Mouse (Mus musculus) spleen, adult 2 months (tissue): ENCODE measurements around the gene Clybl. TPM values are rescaled to one million over a fixed set of nuclear protein-coding genes. Genes with fewer than 3 reads are reported as not detected.

Experiments used
- DNase-seq, 2 experiments: peaks; one replicate each; pipeline versions ENCODE4 v3.0.0 to v3.0.0-alpha.2; 2012 to 2021; ENCODE audit warnings: low spot score in 2 of 2, low read depth in 1 of 2
- H3K27ac ChIP-seq: fragments of 200-500 bp; 2 replicates; pipeline ENCODE4 v1.5.1; 2012; ENCODE audit warnings: low read length, inconsistent platforms; ENCODE audit not compliant: insufficient read depth
- H3K27me3 ChIP-seq: fragments of 200-500 bp; 2 replicates; pipeline ENCODE4 v1.6.1; 2012; ENCODE audit warnings: mild to moderate bottlenecking, moderate library complexity, low read length, inconsistent platforms; ENCODE audit not compliant: control insufficient read depth, insufficient read depth
- H3K36me3 ChIP-seq: fragments of 200-500 bp; 2 replicates; pipeline ENCODE4 v1.6.1; 2012; ENCODE audit warnings: mild to moderate bottlenecking, low read length, inconsistent platforms; ENCODE audit not compliant: control insufficient read depth, insufficient read depth
- H3K4me1 ChIP-seq: fragments of 200-500 bp; 2 replicates; pipeline ENCODE4 v1.6.1; 2011; ENCODE audit warnings: inconsistent platforms; ENCODE audit not compliant: control insufficient read depth, insufficient read depth, insufficient read length
- H3K4me3 ChIP-seq: fragments of 200-500 bp; 2 replicates; pipeline ENCODE4 v1.5.1; 2011; ENCODE audit warnings: mild to moderate bottlenecking, inconsistent platforms; ENCODE audit not compliant: insufficient read depth, insufficient read length; ENCODE audit errors: extremely low read depth
- CTCF ChIP-seq: fragments of 200-500 bp; IDR thresholded peaks from 2 replicates; pipeline ENCODE4 v1.5.1; 2011; ENCODE audit warnings: mild to moderate bottlenecking, inconsistent platforms; ENCODE audit not compliant: insufficient read depth, insufficient read length, insufficient replicate concordance; ENCODE audit errors: extremely low read depth
- POLR2A ChIP-seq: fragments of 200-500 bp; IDR thresholded peaks from 2 replicates; pipeline ENCODE4 v1.6.1; 2011; ENCODE audit warnings: low read depth, low read length, inconsistent platforms
- WGBS: fragments of 180-500 bp; shearing (Covaris S2); methylation state at CpG from one replicate; pipeline ENCODE4 v1.1.7; 2018; 5-methylcytosine and 5-hydroxymethylcytosine counted together
- polyA plus RNA-seq: library from polyadenylated mRNA; depleted of rRNA; stranded (reverse); fragments of >200 nt; gene quantifications from 2 replicates; pipeline ENCODE4 v1.2.3, GENCODE M21; 2012

The Clybl gene
- polyA plus RNA-seq, 1 experiment = 2.1 TPM

- Histone ChIP-seq H3K4me3 (no peak overlapping the region), H3K27me3 (no peaks in the 10 kb centered on the region), H3K36me3 (no peaks in the 10 kb centered on the region), H3K27ac (no peak overlapping the region), H3K4me1 (no peaks in the 10 kb centered on the region)
- 74% methylated on average over 5 of the region's 5 CpGs for WGBS
- no peak for TF ChIP-seq CTCF
- no peak for DNase-seq
Observed at GRCm38 (mm10) chr14:122322136-122322535, 140.6 kb downstream of the Clybl start.

- H3K4me1 ChIP-seq = no peaks in the 10 kb centered on the region
- DNase-seq = no peak
- H3K27ac ChIP-seq = no peak overlapping the region
- H3K27me3 ChIP-seq = no peaks in the 10 kb centered on the region
- TF ChIP-seq POLR2A = no peak
- no peak for TF ChIP-seq CTCF
- WGBS = 82% methylated on average over 9 of the region's 9 CpGs
- no peak overlapping the region for H3K4me3 ChIP-seq
- no peaks in the 10 kb centered on the region for H3K36me3 ChIP-seq
Observed at GRCm38 (mm10) chr14:122323838-122324458, 142.4 kb downstream of the Clybl start.

- no peak overlapping the region for H3K27ac ChIP-seq
- no peaks in the 10 kb centered on the region for H3K36me3 ChIP-seq
- no peaks in the 10 kb centered on the region for H3K4me1 ChIP-seq
- TF ChIP-seq POLR2A (no peak), CTCF (no peak)
- WGBS = 90% methylated on average over 9 of the region's 9 CpGs
- DNase-seq = no peak
- H3K4me3 ChIP-seq = no peak overlapping the region
- no peaks in the 10 kb centered on the region for H3K27me3 ChIP-seq
Observed at GRCm38 (mm10) chr14:122330136-122330535, 148.6 kb downstream of the Clybl start.

GRCm38 (mm10) chr14:122330716-122331115 is 149.2 kb downstream of the Clybl start:
- DNase-seq = no peak
- Histone ChIP-seq H3K27me3 (no peaks in the 10 kb centered on the region), H3K36me3 (no peaks in the 10 kb centered on the region), H3K27ac (no peak overlapping the region), H3K4me1 (no peaks in the 10 kb centered on the region), H3K4me3 (no peak overlapping the region)
- WGBS = 93% methylated on average over 2 of the region's 2 CpGs
- TF ChIP-seq CTCF = no peak

- WGBS = 86% methylated on average over 14 of the region's 14 CpGs
- TF ChIP-seq POLR2A (no peak), CTCF (no peak)
- Histone ChIP-seq H3K4me3 (no peak overlapping the region), H3K36me3 (no peaks in the 10 kb centered on the region), H3K27ac (no peak overlapping the region), H3K27me3 (no peaks in the 10 kb centered on the region), H3K4me1 (no peaks in the 10 kb centered on the region)
- DNase-seq = no peak
Observed at GRCm38 (mm10) chr14:122331635-122332460, 150.3 kb downstream of the Clybl start.

GRCm38 (mm10) chr14:122336957-122337356 is 155.5 kb downstream of the Clybl start:
- Histone ChIP-seq H3K27ac (no peak overlapping the region), H3K27me3 (no peaks in the 10 kb centered on the region), H3K4me3 (no peak overlapping the region), H3K4me1 (no peaks in the 10 kb centered on the region), H3K36me3 (no peaks in the 10 kb centered on the region)
- DNase-seq = no peak
- TF ChIP-seq POLR2A (no peak), CTCF (no peak)
- 82% methylated on average over 4 of the region's 4 CpGs for whole genome bisulfite sequencing

- Histone ChIP-seq H3K27ac (no peak overlapping the region), H3K27me3 (no peaks in the 10 kb centered on the region), H3K4me1 (no peaks in the 10 kb centered on the region), H3K4me3 (no peak overlapping the region), H3K36me3 (no peaks in the 10 kb centered on the region)
- WGBS = 75% methylated on average over 4 of the region's 4 CpGs
- no peak for DNase-seq
- TF ChIP-seq POLR2A (no peak), CTCF (no peak)
Observed at GRCm38 (mm10) chr14:122338784-122339183, 157.3 kb downstream of the Clybl start.
